Mouse (Mus musculus) adipose tissue, adult 10 weeks (tissue): ENCODE data around the gene Timm50. TPM values are rescaled to one million over a fixed set of nuclear protein-coding genes. Genes with fewer than 3 reads are reported as not detected.

ENCODE experiments used
- polyA plus RNA-seq: library from polyadenylated mRNA; stranded (reverse); fragments of 350-450 nt; fragmentation: Illumina TruSeq; extraction: RNeasy Lipid Tissue Mini Kit (QIAGEN cat#74804); gene quantifications from one replicate; pipeline ENCODE4 v1.2.3, GENCODE M21; 2014; ENCODE audit warnings: low read depth, low replicate concordance

The Timm50 gene
- 43.6 TPM for polyA plus RNA-seq

DNA sequence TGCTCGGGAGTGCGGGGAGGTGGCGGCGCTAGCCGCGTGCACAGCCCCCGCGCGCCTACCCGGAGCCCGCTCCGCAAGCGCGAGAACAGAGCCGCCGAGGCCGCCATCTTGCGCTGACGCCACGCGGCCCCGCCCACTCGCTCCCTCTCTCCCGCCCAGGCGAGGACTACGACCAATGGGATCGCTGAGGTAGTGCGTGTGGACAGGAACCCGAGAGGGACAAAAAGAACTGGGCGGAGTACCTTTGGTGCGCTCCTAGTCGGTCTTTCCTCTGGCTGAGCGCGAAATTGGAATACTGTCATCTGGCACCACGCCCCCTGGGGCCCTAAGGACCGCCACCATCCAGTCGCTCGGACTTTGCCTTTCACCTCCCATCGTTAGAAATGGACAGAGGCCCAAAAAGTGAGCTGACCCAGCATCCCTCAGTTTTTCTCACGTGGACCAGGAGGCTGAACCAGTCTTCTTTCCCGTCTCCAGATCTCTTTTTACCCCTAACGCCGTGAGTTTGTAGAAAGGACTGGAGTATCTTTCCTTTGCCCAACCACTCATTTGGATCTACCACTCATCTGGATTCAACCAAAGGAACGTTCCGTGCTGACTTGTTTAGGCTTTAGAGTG lies at the start of gene Timm50:
Gene Timm50, minus strand, starts transcription at position 147 of the 618 bp plus-strand sequence.

DNA sequence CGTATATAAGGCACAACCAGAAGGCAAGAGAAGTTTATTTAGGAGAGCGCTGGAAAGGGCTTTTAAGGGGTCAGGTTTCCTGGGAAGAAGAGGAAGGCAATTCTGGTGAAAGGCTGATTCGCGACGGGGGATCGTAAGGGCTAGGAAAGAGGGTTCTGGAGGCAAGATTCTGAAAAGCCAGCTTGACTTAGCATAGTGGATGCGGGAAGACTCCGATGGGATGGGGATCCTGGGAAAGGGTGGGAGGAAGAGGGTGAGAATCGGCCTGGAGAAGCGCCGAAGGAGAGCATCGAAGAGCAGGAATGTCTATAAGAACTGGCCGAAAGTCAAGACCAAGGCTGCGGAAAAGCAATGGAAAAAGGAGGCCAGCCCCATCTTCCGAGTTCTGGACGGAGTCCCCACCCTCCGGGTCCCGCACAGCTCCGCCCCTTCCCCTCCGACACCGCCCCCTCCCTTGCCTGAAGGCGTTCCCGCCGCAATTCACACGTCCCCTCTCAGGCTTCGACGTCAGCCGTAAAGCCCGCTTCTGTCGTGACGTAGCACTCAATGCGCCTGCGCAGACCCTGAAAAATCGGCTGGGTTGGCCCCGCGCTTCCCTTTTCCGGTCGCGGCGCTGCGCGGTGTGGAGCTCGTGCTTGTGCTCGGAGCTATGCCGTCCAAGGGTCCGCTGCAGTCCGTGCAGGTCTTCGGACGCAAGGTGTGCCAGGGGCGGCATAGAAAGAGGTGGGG lies 38.4 kb upstream of the Timm50 start, which contains the start of gene Rps16:
Gene Rps16, plus strand, starts transcription at position 498 of the 729 bp plus-strand sequence.

DNA sequence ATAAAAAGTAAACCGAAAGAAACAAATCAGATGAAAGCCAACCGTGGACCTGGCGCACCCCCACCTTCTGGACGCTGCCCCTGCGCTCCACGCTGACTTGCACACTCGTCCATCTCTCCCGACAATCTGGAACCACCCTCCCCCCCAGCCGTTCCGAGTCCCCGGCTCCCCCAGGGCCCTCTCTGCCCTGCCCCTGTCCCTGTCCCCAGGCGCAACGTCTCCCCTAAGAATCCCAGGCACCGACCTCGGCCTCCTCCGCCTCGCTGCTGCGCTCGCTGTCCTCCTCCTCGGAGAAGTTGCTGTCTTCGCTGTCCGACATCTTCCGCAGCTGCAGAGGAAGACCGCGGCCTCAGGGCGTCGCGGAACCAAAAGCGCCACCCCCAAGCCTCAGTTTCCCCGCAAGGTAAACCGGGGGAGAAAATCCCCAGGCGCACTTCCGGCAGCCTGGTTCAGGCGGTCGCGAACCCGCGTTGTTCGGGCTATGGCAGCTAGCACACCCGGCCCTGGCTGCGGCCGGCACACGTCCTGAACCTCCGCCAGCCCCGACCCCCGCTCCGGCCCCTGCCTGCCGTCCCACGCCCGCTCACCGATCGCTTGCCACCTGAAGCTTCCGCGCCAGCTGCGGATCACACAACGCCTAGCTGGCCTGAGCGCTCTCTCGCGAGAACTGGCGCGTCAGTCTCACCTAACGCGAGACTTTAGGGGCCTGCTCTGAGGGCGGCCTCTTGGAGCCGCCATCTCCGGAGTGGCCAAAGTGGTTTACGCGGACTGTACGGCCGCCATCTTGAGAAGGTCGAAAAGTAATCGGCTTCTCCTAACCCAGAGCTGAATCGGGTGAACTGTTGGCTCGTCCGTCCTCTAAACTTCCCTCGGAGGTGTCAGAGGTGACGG lies 26.5 kb upstream of the Timm50 start, which contains the start of gene Supt5:
Gene Supt5, minus strand, starts transcription at position 639 of the 891 bp plus-strand sequence.

DNA sequence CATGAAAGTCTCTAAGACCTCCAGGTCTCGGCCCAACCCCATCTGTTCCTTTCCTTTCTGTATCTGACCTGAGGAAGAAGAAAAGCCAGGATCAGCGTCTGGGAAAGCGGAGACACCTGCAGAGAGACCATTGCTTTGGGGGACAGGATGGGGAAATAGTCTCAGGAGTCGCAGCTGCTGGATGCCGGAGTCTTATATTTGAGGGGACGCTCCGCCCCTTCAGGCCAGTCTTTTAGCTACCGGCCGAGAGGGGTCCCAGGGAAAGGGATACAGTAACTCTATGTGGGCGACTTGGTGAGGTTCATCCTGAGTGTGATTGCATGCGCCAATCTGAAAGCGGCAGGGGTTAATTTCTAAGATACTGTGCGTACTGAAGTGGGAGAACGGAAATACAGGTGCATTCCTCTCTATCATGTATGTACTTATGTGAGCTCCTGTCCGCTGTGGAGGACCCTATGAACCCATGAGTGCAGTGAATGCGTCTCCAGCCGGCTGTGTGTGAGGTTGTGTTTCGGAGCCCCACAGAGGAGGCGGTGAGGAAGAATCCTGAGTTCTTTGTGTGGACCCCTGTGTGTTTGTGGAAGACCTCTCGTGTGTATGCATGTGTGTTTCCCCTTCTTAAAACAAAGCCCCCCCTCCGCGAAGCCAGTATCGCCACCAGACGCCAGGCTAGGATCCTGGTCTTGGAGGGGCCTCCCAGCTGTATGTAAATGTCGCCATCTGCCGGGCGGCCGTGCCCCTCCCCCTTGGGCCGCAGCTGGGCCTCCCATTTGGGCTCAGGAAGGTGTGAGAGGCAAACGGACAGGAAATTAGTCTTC lies 10.0 kb downstream of the Timm50 start, which contains the start of gene Dll3:
Gene Dll3, minus strand, starts transcription at position 623 of the 818 bp plus-strand sequence.

DNA sequence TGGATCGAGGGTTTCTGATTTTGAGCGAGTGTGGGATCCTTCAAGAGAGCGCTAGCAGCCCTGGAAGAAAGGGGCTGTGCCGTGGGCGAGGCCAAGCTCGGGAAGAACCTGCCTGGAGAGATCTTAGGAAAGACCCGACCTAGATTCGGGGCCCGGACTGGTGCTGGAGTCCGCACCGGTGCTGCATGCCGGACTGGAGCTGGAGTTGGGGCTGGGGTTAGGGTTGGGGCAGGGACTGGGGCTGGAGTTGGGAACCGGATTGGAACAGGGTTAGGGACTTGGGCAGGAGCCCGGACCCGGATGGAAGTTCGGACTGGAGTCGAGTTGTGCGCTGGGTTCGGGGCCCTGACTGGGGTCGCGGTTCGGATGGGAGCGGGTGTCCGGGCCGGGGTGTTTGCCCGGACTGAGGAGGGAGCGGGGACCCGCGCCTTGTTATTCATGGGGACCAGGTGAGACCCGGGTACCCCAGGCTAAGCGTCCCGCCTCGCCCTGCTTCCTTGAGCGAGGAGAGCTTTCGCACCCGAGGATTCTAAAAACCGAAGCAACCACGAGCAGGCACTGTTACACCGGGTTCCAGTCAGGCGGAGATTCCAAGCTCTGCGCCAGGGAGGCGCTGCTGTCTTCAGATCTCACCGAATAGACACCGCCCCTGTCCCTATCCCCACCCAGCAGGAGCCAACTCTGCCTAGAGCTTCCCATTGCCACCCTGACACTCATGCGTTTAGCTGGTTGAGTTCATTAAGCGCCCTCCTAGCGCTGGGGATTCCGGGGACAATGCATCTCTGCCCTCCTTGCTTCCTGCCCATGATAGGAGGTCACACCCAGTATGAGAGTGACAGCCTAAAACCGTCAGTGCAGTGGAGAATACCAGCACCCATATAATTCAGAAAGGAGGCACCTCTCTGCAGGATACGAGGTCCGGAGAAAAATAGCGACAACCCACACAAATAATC lies 21.0 kb downstream of the Timm50 start, which contains the start of gene Selenov:
Gene Selenov, minus strand, starts transcription at position 549 of the 953 bp plus-strand sequence.

DNA sequence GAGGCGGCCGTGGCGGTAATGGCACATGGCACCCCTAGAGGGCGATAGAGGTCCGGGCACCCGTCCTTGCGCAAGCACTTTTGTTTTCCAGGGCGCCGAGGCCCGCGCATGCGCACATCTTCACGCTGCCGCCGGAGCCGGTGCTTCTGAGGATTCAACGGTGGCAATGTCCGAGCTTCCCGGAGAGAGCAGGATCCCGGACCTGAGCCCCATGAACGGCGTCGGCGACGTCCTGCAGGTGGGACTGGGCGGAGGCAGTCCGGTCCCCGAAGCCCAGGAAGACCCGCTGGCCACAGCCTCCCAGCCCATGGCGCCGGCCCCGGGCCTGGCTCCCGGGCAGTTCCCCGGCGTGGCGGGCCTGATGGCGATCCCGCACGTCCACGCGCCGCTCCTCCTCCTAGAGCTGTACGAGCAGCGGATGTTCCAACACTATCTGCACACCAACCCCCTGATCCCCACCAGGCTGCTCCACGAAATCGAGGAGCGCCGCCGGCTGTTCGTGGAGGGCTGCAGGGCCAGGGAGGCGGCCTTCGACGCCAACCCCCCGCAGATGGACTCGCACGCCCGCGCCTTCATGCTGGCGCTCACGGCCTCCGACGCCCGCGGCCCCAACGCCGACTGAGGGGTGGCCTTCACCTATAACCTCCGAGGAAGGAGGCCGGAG lies 34.1 kb downstream of the Timm50 start, which contains the start of gene Eid2b:
Gene Eid2b, plus strand, starts transcription at position 125 of the 664 bp plus-strand sequence.

DNA sequence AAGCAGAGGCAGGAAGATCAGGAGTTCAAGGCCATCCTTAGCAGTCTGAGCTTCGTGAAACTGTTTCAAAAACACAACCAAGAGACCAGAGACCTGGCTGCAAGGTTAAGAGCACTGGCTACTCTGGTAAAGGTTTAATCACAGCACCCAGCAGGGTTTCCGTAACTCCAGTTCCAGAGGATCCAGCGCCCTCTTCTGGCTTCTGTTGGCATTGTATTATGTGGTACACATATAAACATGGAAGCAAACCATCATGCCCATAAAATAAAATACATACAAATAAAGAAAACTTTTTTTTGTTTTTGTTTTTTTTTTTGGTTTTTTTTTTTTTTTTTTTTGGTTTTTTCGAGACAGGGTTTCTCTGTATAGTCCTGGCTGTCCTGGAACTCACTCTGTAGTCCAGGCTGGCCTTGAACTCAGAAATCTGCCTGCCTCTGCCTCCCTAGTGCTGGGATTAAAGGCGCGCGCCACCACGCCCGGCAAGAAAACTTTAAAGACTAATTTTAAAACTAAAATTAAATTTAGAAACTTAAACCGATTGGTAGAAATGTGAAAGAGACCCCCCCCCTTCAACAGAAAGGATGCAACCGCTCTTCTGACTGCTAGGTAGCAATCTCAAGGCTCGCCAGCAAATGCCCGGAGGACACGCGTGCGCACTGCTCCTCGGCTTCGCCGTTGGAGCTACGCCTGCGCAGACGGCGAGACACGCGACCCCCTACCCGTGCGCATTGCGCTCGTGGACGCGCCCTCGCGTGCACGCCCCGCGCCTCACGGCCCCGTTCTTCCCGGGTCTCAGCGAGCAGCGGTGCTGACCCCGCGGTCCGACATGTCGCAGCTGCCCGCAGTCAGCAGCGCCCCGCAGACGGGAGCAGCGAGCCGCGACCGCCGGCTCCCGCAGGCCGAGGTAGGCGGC lies 44.5 kb downstream of the Timm50 start, which contains the start of gene Eid2:
Gene Eid2, plus strand, starts transcription at position 753 of the 913 bp plus-strand sequence.

Other genes with a start within 250 kb of the Timm50 start
- 0.42 TPM for gene Fcgbp, start 240.8 kb downstream of the Timm50 start, polyA plus RNA-seq
- 0.06 TPM for gene 9530053A07Rik, start 182.6 kb downstream of the Timm50 start, polyA plus RNA-seq
- gene Fbl, start 142.4 kb downstream of the Timm50 start, polyA plus RNA-seq, result 65.8 TPM
- gene Dyrk1b, start 132.6 kb downstream of the Timm50 start, polyA plus RNA-seq, result 21.4 TPM
- 12.9 TPM for gene Eid2, start 44.2 kb downstream of the Timm50 start, polyA plus RNA-seq
- gene Eid2b, start 34.3 kb downstream of the Timm50 start, polyA plus RNA-seq, result 7.6 TPM
- 3.1 TPM for gene Selenov, start 20.9 kb downstream of the Timm50 start, polyA plus RNA-seq
- gene Dll3, start 9.8 kb downstream of the Timm50 start, polyA plus RNA-seq, result 0.20 TPM
- 76.7 TPM for gene Supt5, start 26.7 kb upstream of the Timm50 start, polyA plus RNA-seq
- gene Rps16, start 38.6 kb upstream of the Timm50 start, polyA plus RNA-seq, result 1,121 TPM
- 23.5 TPM for gene Plekhg2, start 60.5 kb upstream of the Timm50 start, polyA plus RNA-seq
- 66.5 TPM for gene Zfp36, start 68.2 kb upstream of the Timm50 start, polyA plus RNA-seq
- gene Med29, start 80.6 kb upstream of the Timm50 start, polyA plus RNA-seq, result 22.5 TPM
- 104 TPM for gene Paf1, start 80.9 kb upstream of the Timm50 start, polyA plus RNA-seq
- 22.6 TPM for gene Gmfg, start 125.4 kb upstream of the Timm50 start, polyA plus RNA-seq
- 3.8 TPM for gene Lrfn1, start 139.9 kb upstream of the Timm50 start, polyA plus RNA-seq
- not detected for gene Ifnl2, start 198.4 kb upstream of the Timm50 start, polyA plus RNA-seq
- not detected for gene Ifnl3, start 210.8 kb upstream of the Timm50 start, polyA plus RNA-seq
- gene Sycn, start 228.8 kb upstream of the Timm50 start, polyA plus RNA-seq, result 0.72 TPM
- gene Nccrp1, start 235.2 kb upstream of the Timm50 start, polyA plus RNA-seq, result 0.66 TPM